Mouse (Mus musculus) cerebellum, adult 2 months (tissue): Measurements from ENCODE around the gene Mrpl19. TPM values are rescaled to one million over a fixed set of nuclear protein-coding genes. Genes with fewer than 3 reads are reported as not detected.

Experiments used
- DNase-seq, 2 experiments: peaks; one replicate each; pipeline ENCODE4 v3.0.0; 2021
- H3K27ac ChIP-seq: fragments of 200-500 bp; 2 replicates; pipeline ENCODE4 v1.5.1; 2012; ENCODE audit warnings: low read length, control low read depth, inconsistent platforms; ENCODE audit not compliant: insufficient read depth
- H3K27me3 ChIP-seq: fragments of 200-500 bp; 2 replicates; pipeline ENCODE4 v1.6.1; 2012; ENCODE audit warnings: inconsistent platforms, mild to moderate bottlenecking, low read length, moderate library complexity; ENCODE audit not compliant: control insufficient read depth, insufficient read depth
- H3K4me1 ChIP-seq: fragments of 200-500 bp; 2 replicates; pipeline ENCODE4 v1.6.1; 2011; ENCODE audit warnings: low read length; ENCODE audit not compliant: control insufficient read depth, insufficient read depth
- H3K4me3 ChIP-seq: fragments of 200-500 bp; replicated peaks from 2 replicates; pipeline ENCODE3; 2011; ENCODE audit warnings: mild to moderate bottlenecking, low read depth, low read length, control low read depth; ENCODE audit not compliant: insufficient read depth
- CTCF ChIP-seq: fragments of 200-500 bp; IDR thresholded peaks from 2 replicates; pipeline ENCODE4 v1.5.1; 2011; ENCODE audit warnings: low read depth, mild to moderate bottlenecking, control low read depth, low read length, moderate library complexity, borderline replicate concordance; ENCODE audit not compliant: insufficient read depth
- POLR2A ChIP-seq: fragments of 200-500 bp; IDR thresholded peaks from 2 replicates; pipeline ENCODE4 v1.6.1; 2011; ENCODE audit warnings: low read length, control low read depth, borderline replicate concordance; ENCODE audit not compliant: insufficient read depth
- WGBS: fragments of 180-500 bp; shearing (Covaris S2); methylation state at CpG from one replicate; pipeline ENCODE4 v1.1.7; 2018; 5-methylcytosine and 5-hydroxymethylcytosine counted together
- polyA plus RNA-seq: library from polyadenylated mRNA; depleted of rRNA; stranded (reverse); fragments of >200 nt; gene quantifications from 2 replicates; pipeline ENCODE4 v1.2.3, GENCODE M21; 2012

Mrpl19 gene
- polyA plus RNA-seq, 1 experiment = 16.1 TPM

GRCm38 (mm10) chr6:81986171-81986570 is 20.4 kb upstream of the Mrpl19 start:
- 90% methylated on average over 8 of the region's 8 CpGs for WGBS
- no peaks in the 10 kb centered on the region for H3K27me3 ChIP-seq
- no peak for DNase-seq
- no peak overlapping the region for H3K4me3 ChIP-seq
- TF ChIP-seq POLR2A (no peak), CTCF (no peak)
- H3K4me1 ChIP-seq = peaks cover 5% of the 10 kb centered on the region
- H3K27ac ChIP-seq = no peak overlapping the region

- no peak overlapping the region for H3K27ac ChIP-seq
- H3K4me1 ChIP-seq = no peaks in the 10 kb centered on the region
- no peak for TF ChIP-seq POLR2A
- no peak for TF ChIP-seq CTCF
- H3K27me3 ChIP-seq = no peaks in the 10 kb centered on the region
- H3K4me3 ChIP-seq = no peak overlapping the region
- 78% methylated on average over 4 of the region's 4 CpGs for WGBS
- DNase-seq = no peak
Measured at GRCm38 (mm10) chr6:81979286-81979685, 13.5 kb upstream of the Mrpl19 start.

- peak in 1 of 2 experiments; percentile 53 for DNase-seq
- no peaks in the 10 kb centered on the region for H3K27me3 ChIP-seq
- no peak overlapping the region for H3K27ac ChIP-seq
- H3K4me3 ChIP-seq = no peak overlapping the region
- no peaks in the 10 kb centered on the region for H3K4me1 ChIP-seq
- no peak for TF ChIP-seq POLR2A
- peak; percentile 71 for TF ChIP-seq CTCF
- WGBS = 32% methylated on average over 7 of the region's 7 CpGs
Measured at GRCm38 (mm10) chr6:81975971-81976621, 10.3 kb upstream of the Mrpl19 start.

GRCm38 (mm10) chr6:81972595-81972994 is 6.8 kb upstream of the Mrpl19 start:
- 86% methylated on average over 8 of the region's 8 CpGs for WGBS
- no peak for DNase-seq
- Histone ChIP-seq H3K4me1 (no peaks in the 10 kb centered on the region), H3K27ac (no peak overlapping the region), H3K27me3 (no peaks in the 10 kb centered on the region), H3K4me3 (no peak overlapping the region)
- TF ChIP-seq CTCF = no peak
- TF ChIP-seq POLR2A = no peak

GRCm38 (mm10) chr6:81971196-81971595 is 5.4 kb upstream of the Mrpl19 start:
- TF ChIP-seq POLR2A (no peak), CTCF (no peak)
- Histone ChIP-seq H3K27me3 (no peaks in the 10 kb centered on the region), H3K4me1 (no peaks in the 10 kb centered on the region), H3K27ac (no peak overlapping the region), H3K4me3 (no peak overlapping the region)
- DNase-seq = no peak
- 86% methylated on average over 7 of the region's 7 CpGs for WGBS

GRCm38 (mm10) chr6:81966068-81966544 is 348 bp upstream of the Mrpl19 start:
- Histone ChIP-seq H3K27me3 (no peaks in the 10 kb centered on the region), H3K4me1 (no peaks in the 10 kb centered on the region), H3K27ac (no peak overlapping the region), H3K4me3 (peak overlapping the region; percentile 93)
- no peak for DNase-seq
- no peak for TF ChIP-seq POLR2A
- TF ChIP-seq CTCF = no peak
- WGBS = 40% methylated on average over 2 of the region's 2 CpGs

GRCm38 (mm10) chr6:81960284-81960683 is 5.5 kb downstream of the Mrpl19 start:
- Histone ChIP-seq H3K4me1 (no peaks in the 10 kb centered on the region), H3K4me3 (no peak overlapping the region), H3K27me3 (no peaks in the 10 kb centered on the region), H3K27ac (no peak overlapping the region)
- TF ChIP-seq POLR2A (no peak), CTCF (no peak)
- DNase-seq = no peak
- WGBS = 97% methylated on average over 1 of the region's 1 CpGs

GRCm38 (mm10) chr6:81959866-81960265 is 5.9 kb downstream of the Mrpl19 start:
- TF ChIP-seq CTCF (no peak), POLR2A (no peak)
- H3K4me3 ChIP-seq = no peak overlapping the region
- no peaks in the 10 kb centered on the region for H3K4me1 ChIP-seq
- no peak for DNase-seq
- no peaks in the 10 kb centered on the region for H3K27me3 ChIP-seq
- no peak overlapping the region for H3K27ac ChIP-seq
- 89% methylated on average over 8 of the region's 8 CpGs for WGBS
